Mouse (Mus musculus) mammary gland, adult 2 months (tissue): ENCODE measurements around the gene Smok3a. TPM values are rescaled to one million over a fixed set of nuclear protein-coding genes. Genes with fewer than 3 reads are reported as not detected.

ENCODE experiments used
- polyA plus RNA-seq: library from polyadenylated mRNA; depleted of rRNA; stranded (reverse); fragments of >200 nt; gene quantifications from 2 replicates; pipeline ENCODE4 v1.2.3, GENCODE M21; 2012; ENCODE audit warnings: low replicate concordance; rRNA removed

Smok3a gene
- polyA plus RNA-seq, result not detected in 2 replicates

GRCm38 (mm10) chr5:138020961-138021479 lies at the start of gene Smok3a, which contains the start of gene Smok3b:
TSS of gene Smok3a (plus strand) at chr5:138021261.
TSS of gene Smok3b (plus strand) at chr5:138021429.

GRCm38 (mm10) chr5:137981300-137981699 lies 39.8 kb upstream of the Smok3a start, which contains the start of gene Azgp1:
TSS of gene Azgp1 (plus strand) at chr5:137981520.

GRCm38 (mm10) chr5:138052894-138053293 lies 31.8 kb downstream of the Smok3a start, which contains the start of gene Smok3c:
TSS of gene Smok3c (plus strand) at chr5:138053194.

Other genes with a start within 250 kb of the Smok3a start
- gene Ppp1r35, start 242.4 kb upstream of the Smok3a start, polyA plus RNA-seq, result 26.9 and 69.4 TPM in 2 replicates
- gene Mepce, start 233.6 kb upstream of the Smok3a start, polyA plus RNA-seq, result 33.1 and 36.6 TPM in 2 replicates
- 1.1 and 2.3 TPM in 2 replicates for gene Zcwpw1, start 233.5 kb upstream of the Smok3a start, polyA plus RNA-seq
- gene Pilra, start 185.0 kb upstream of the Smok3a start, polyA plus RNA-seq, result 3.9 and 13.9 TPM in 2 replicates
- gene Pilrb1, start 163.2 kb upstream of the Smok3a start, polyA plus RNA-seq, result 3.8 and 10.5 TPM in 2 replicates
- 5.4 and 12.5 TPM in 2 replicates for gene Pilrb2, start 149.4 kb upstream of the Smok3a start, polyA plus RNA-seq
- 0.05 and 0.10 TPM in 2 replicates for gene Cyp3a13, start 99.6 kb upstream of the Smok3a start, polyA plus RNA-seq
- 0.19 and 1.3 TPM in 2 replicates for gene Gjc3, start 58.2 kb upstream of the Smok3a start, polyA plus RNA-seq
- gene Azgp1, start 39.7 kb upstream of the Smok3a start, polyA plus RNA-seq, result 0.32 and 2.1 TPM in 2 replicates
- gene Smok3b, start 168 bp downstream of the Smok3a start, polyA plus RNA-seq, result not detected in 2 replicates
- not detected in 2 replicates for gene Smok3c, start 31.9 kb downstream of the Smok3a start, polyA plus RNA-seq
- gene Zkscan1, start 63.8 kb downstream of the Smok3a start, polyA plus RNA-seq, result 2.6 and 6.0 TPM in 2 replicates
- 4.6 and 8.1 TPM in 2 replicates for gene Zscan21, start 95.6 kb downstream of the Smok3a start, polyA plus RNA-seq
- 2.3 and 3.0 TPM in 2 replicates for gene Zfp113, start 134.5 kb downstream of the Smok3a start, polyA plus RNA-seq
- gene Cops6, start 139.8 kb downstream of the Smok3a start, polyA plus RNA-seq, result 58.2 and 130 TPM in 2 replicates
- gene Ap4m1, start 150.7 kb downstream of the Smok3a start, polyA plus RNA-seq, result 42.4 and 60.0 TPM in 2 replicates
- 23.8 and 27.4 TPM in 2 replicates for gene Mcm7, start 151.2 kb downstream of the Smok3a start, polyA plus RNA-seq
- gene Taf6, start 166.2 kb downstream of the Smok3a start, polyA plus RNA-seq, result 56.7 and 72.9 TPM in 2 replicates
- 2.6 and 4.9 TPM in 2 replicates for gene Cnpy4, start 166.2 kb downstream of the Smok3a start, polyA plus RNA-seq
- gene Mblac1, start 173.1 kb downstream of the Smok3a start, polyA plus RNA-seq, result 5.2 and 11.9 TPM in 2 replicates
- 2.6 and 4.4 TPM in 2 replicates for gene Nxpe5, start 204.6 kb downstream of the Smok3a start, polyA plus RNA-seq
- 177 and 194 TPM in 2 replicates for gene Lamtor4, start 234.2 kb downstream of the Smok3a start, polyA plus RNA-seq
- 55.8 and 97.3 TPM in 2 replicates for gene BC037034, start 242.8 kb downstream of the Smok3a start, polyA plus RNA-seq